Mouse (Mus musculus): ENCODE measurements at regions not wholly inside any gene's neighbourhood (a gene's known extent, or its start where the extent isn't known, plus 50 kb on each side); places are given as distances from the start of the nearest gene placed in this dataset.

DNA sequence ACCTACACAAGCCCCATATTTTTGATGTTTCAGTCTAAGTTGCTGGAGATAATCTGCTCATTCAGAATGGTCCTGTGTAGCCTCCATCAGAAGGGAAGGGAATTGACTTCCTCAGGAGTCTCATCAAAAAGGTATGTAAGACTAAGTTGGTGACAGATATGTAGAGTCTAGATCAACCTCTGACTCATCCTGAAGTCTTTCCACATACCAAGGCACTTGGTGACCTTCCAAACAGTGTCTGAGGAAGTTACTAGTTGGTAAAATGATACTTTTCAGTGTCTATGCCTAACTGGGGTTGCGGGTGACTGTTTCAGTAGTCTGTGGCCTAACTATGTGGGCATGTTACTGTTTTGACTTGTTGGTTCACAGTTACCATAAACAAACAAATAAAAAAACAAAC, 133.0 kb upstream of the Plcb4 start:
- no peaks in the 10 kb centered on the region for H3K4me1 ChIP-seq (ENCODE audit: control insufficient read depth, insufficient read depth, low read length)
- WGBS, result 92% methylated on average over 1 of the region's 1 CpGs
- H3K9ac ChIP-seq (replicated peaks; ENCODE audit: low read depth, low read length), result no peak overlapping the region
- no peaks in the 10 kb centered on the region for H3K36me3 ChIP-seq (ENCODE audit: control insufficient read depth, insufficient read depth, low read length)
- no peak for ATAC-seq (ENCODE audit: insufficient number of reproducible peaks, insufficient read depth, low FRiP score, low read depth)
- H3K4me2 ChIP-seq (replicated peaks; ENCODE audit: low read depth, low read length), result no peak overlapping the region
- H3K9me3 ChIP-seq (ENCODE audit: control insufficient read depth, low read depth, low read length), result no peaks in the 10 kb centered on the region
- H3K4me3 ChIP-seq (ENCODE audit: low read depth, low read length), result no peak overlapping the region
- H3K27ac ChIP-seq (ENCODE audit: low read length), result no peak overlapping the region
- no peaks in the 10 kb centered on the region for H3K27me3 ChIP-seq (ENCODE audit: control insufficient read depth, insufficient read depth, low read length)

DNA sequence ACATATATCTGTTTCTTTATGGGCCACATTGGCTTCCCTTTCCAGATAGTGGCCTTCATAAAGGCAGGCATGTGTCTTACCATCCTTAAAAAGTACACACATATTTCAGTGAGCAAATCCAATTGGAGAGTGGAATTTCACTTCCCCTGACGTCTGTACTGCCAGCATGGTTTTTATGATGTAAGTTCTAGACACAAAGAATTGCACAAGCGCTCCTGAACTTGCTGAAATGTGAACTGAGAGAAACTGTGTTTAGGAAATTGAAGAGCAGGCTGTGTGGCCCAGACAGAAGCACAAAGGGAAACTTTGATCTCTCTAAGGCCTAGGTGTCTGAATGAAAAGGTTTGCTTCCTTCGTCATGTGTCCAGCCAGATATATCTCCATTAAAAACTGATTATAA, 129.2 kb upstream of the Plcb4 start:
- WGBS, result 70% methylated on average over 3 of the region's 3 CpGs
- no peak for ATAC-seq (ENCODE audit: insufficient number of reproducible peaks, insufficient read depth, low FRiP score, low read depth)
- H3K27me3 ChIP-seq (ENCODE audit: control insufficient read depth, insufficient read depth, low read length), result no peaks in the 10 kb centered on the region

DNA sequence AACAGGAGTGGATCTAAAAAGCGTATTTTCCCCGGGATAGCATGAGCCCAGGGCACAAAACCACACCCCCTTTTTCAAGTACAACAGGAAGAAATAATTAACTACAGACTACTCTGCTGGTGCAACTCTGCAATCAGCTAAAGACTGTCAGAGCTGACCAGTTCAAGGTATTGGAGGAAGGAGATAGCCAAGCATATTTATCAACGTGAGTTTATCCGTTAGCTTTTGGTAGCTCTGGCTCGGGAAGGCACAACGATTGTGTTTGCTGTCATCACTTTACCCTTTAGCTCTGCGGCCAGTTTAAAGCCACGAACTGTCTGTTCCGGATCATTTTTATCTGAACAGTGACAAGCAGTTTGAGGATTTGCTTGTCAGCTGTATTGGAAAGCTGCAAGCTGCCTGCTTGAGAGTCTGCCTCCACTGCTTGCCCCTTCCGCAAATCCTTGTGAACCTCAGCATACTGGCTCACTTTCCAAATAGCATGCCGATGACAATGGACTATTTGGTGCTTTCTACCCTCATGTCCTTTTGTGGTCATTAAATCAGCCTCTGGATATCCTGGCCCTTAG, 122.4 kb upstream of the Plcb4 start:
- Histone ChIP-seq H3K27me3 (ENCODE audit: control insufficient read depth, insufficient read depth, low read length) (no peaks in the 10 kb centered on the region), H3K36me3 (ENCODE audit: control insufficient read depth, insufficient read depth, low read length) (no peaks in the 10 kb centered on the region), H3K9ac (replicated peaks; ENCODE audit: low read depth, low read length) (no peak overlapping the region), H3K27ac (ENCODE audit: low read length) (no peak overlapping the region), H3K9me3 (ENCODE audit: control insufficient read depth, low read depth, low read length) (no peaks in the 10 kb centered on the region), H3K4me2 (replicated peaks; ENCODE audit: low read depth, low read length) (no peak overlapping the region; the same call in 1 of the 2 replicates), H3K4me3 (ENCODE audit: low read depth, low read length) (no peak overlapping the region), H3K4me1 (ENCODE audit: control insufficient read depth, insufficient read depth, low read length) (no peaks in the 10 kb centered on the region)
- 43% methylated on average over 11 of the region's 11 CpGs for WGBS
- ATAC-seq (ENCODE audit: insufficient number of reproducible peaks, insufficient read depth, low FRiP score, low read depth), result no peak

More for the DNA sequence above, 129.2 kb upstream of the Plcb4 start:
- no peak overlapping the region for H3K27ac ChIP-seq (ENCODE audit: low read length)
- H3K4me2 ChIP-seq (replicated peaks; ENCODE audit: low read depth, low read length), result no peak overlapping the region
- no peaks in the 10 kb centered on the region for H3K4me1 ChIP-seq (ENCODE audit: control insufficient read depth, insufficient read depth, low read length)
- no peaks in the 10 kb centered on the region for H3K9me3 ChIP-seq (ENCODE audit: control insufficient read depth, low read depth, low read length)
- H3K4me3 ChIP-seq (ENCODE audit: low read depth, low read length), result no peak overlapping the region
- H3K9ac ChIP-seq (replicated peaks; ENCODE audit: low read depth, low read length), result no peak overlapping the region
- no peaks in the 10 kb centered on the region for H3K36me3 ChIP-seq (ENCODE audit: control insufficient read depth, insufficient read depth, low read length)

DNA sequence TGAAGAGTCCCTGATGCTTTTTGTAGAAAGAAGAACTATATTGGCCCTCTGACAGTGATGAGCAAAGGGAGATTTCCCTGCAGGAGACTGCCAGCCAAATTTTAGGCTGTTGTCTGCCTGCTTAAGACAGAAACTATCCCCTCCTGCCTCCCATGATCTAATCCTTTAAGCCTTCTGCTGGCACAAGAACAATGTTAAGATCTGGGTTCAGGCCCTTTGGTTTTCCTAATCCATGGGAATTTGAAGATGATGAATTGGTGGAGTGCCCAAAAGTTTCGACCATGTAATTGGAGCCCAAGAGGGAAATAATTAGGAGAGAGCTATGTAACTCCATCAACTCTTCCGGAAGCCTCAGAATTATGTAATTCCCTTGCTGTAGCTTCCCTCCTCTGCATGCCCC, 120.8 kb upstream of the Plcb4 start:
- WGBS, result 56% methylated on average over 2 of the region's 2 CpGs
- Histone ChIP-seq H3K4me1 (ENCODE audit: control insufficient read depth, insufficient read depth, low read length) (no peaks in the 10 kb centered on the region), H3K36me3 (ENCODE audit: control insufficient read depth, insufficient read depth, low read length) (no peaks in the 10 kb centered on the region), H3K4me3 (ENCODE audit: low read depth, low read length) (no peak overlapping the region), H3K4me2 (replicated peaks; ENCODE audit: low read depth, low read length) (no peak overlapping the region), H3K9me3 (ENCODE audit: control insufficient read depth, low read depth, low read length) (no peaks in the 10 kb centered on the region), H3K27ac (ENCODE audit: low read length) (no peak overlapping the region), H3K9ac (replicated peaks; ENCODE audit: low read depth, low read length) (no peak overlapping the region), H3K27me3 (ENCODE audit: control insufficient read depth, insufficient read depth, low read length) (no peaks in the 10 kb centered on the region)
- no peak for ATAC-seq (ENCODE audit: insufficient number of reproducible peaks, insufficient read depth, low FRiP score, low read depth)

DNA sequence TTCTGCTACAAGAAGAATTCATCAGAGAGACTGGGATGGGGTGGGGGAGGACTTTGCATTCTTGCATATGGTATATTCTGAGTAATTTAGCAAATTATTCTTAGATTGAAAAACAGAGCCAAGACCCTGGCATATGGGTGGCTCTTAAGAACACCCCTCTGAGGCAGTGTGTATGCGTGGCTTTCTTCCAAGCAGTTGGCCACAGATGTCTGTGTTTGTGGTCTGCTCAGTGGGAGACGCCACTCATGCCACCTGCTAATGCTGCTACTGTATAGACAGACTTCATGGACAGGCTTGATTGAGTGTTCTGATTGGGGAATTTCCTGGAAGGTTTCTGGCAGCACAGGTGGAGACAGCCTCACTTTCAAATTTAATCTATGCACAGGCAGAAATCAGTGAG, 117.8 kb upstream of the Plcb4 start:
- H3K36me3 ChIP-seq (ENCODE audit: control insufficient read depth, insufficient read depth, low read length), result no peaks in the 10 kb centered on the region
- H3K4me2 ChIP-seq (replicated peaks; ENCODE audit: low read depth, low read length), result no peak overlapping the region
- no peaks in the 10 kb centered on the region for H3K27me3 ChIP-seq (ENCODE audit: control insufficient read depth, insufficient read depth, low read length)
- H3K27ac ChIP-seq (ENCODE audit: low read length), result no peak overlapping the region
- no peaks in the 10 kb centered on the region for H3K4me1 ChIP-seq (ENCODE audit: control insufficient read depth, insufficient read depth, low read length)
- ATAC-seq (ENCODE audit: insufficient number of reproducible peaks, insufficient read depth, low FRiP score, low read depth), result no peak
- H3K9ac ChIP-seq (replicated peaks; ENCODE audit: low read depth, low read length), result no peak overlapping the region
- H3K9me3 ChIP-seq (ENCODE audit: control insufficient read depth, low read depth, low read length), result no peaks in the 10 kb centered on the region
- WGBS, result 81% methylated on average over 2 of the region's 2 CpGs
- no peak overlapping the region for H3K4me3 ChIP-seq (ENCODE audit: low read depth, low read length)

DNA sequence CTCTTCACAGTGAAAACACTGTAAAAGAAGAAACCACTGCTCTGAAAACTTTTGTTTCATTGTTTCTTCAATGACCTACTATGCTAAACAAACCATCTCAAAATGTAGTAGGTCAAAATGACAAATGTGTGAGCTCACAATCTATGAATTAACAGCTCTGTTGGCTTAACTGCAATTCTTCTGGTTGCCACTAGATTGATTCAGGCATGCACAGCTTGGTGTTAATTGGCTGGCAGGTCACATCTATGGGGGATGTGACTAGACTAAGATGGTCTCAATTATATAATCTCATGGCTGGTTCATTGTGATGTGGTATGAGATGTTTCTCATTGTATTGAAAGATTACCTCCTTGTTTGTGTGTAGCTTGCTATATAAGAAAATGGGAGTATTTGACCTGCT, 116.9 kb upstream of the Plcb4 start:
- no peak overlapping the region for H3K4me3 ChIP-seq (ENCODE audit: low read depth, low read length)
- no peaks in the 10 kb centered on the region for H3K4me1 ChIP-seq (ENCODE audit: control insufficient read depth, insufficient read depth, low read length)
- H3K27ac ChIP-seq (ENCODE audit: low read length), result no peak overlapping the region
- no peaks in the 10 kb centered on the region for H3K9me3 ChIP-seq (ENCODE audit: control insufficient read depth, low read depth, low read length)
- no peaks in the 10 kb centered on the region for H3K36me3 ChIP-seq (ENCODE audit: control insufficient read depth, insufficient read depth, low read length)
- H3K4me2 ChIP-seq (replicated peaks; ENCODE audit: low read depth, low read length), result no peak overlapping the region
- no peaks in the 10 kb centered on the region for H3K27me3 ChIP-seq (ENCODE audit: control insufficient read depth, insufficient read depth, low read length)
- no peak overlapping the region for H3K9ac ChIP-seq (replicated peaks; ENCODE audit: low read depth, low read length)
- no peak for ATAC-seq (ENCODE audit: insufficient number of reproducible peaks, insufficient read depth, low FRiP score, low read depth)

DNA sequence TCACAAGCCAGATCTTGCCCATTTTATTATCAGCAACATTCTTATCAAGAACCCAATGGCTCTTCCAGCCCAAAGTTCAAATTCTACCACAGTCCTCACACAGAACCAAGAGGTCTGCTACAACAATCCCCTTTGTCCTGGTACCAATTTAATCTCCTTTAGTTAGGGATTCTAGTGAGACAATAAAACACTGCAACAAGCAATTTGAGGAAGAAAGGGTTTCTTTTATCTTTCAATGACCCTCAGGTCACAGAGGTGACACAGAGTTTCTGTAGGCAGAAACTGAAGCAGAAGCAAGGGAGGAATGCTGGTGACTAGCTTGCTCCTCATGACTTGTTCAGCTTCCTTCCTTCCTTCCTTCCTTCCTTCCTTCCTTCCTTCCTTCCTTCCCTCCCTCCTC, 113.9 kb upstream of the Plcb4 start:
- Histone ChIP-seq H3K27me3 (ENCODE audit: control insufficient read depth, insufficient read depth, low read length) (no peaks in the 10 kb centered on the region), H3K9me3 (ENCODE audit: control insufficient read depth, low read depth, low read length) (no peaks in the 10 kb centered on the region), H3K4me2 (replicated peaks; ENCODE audit: low read depth, low read length) (no peak overlapping the region), H3K36me3 (ENCODE audit: control insufficient read depth, insufficient read depth, low read length) (no peaks in the 10 kb centered on the region), H3K9ac (replicated peaks; ENCODE audit: low read depth, low read length) (no peak overlapping the region), H3K27ac (ENCODE audit: low read length) (no peak overlapping the region), H3K4me1 (ENCODE audit: control insufficient read depth, insufficient read depth, low read length) (no peaks in the 10 kb centered on the region), H3K4me3 (ENCODE audit: low read depth, low read length) (no peak overlapping the region)
- ATAC-seq (ENCODE audit: insufficient number of reproducible peaks, insufficient read depth, low FRiP score, low read depth), result no peak

DNA sequence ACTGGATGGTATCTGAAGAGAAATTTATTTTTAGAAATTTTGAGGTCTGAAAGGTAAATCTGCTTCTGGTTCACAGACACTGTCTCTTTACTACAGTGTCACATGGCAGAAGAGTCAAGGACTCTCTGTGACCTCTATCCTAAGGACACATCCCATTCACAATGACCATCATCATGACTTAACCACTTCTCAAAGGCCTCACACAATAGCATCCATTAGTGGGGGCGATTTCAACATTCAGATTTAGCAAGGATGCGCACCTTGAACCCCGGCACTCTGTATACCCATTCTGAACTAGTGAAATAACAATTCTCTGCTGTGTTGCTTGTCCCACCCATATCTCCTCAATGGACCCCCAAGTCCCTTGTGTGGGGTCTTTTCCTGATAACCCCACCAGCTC, 110.8 kb upstream of the Plcb4 start:
- WGBS, result 83% methylated on average over 3 of the region's 3 CpGs

DNA sequence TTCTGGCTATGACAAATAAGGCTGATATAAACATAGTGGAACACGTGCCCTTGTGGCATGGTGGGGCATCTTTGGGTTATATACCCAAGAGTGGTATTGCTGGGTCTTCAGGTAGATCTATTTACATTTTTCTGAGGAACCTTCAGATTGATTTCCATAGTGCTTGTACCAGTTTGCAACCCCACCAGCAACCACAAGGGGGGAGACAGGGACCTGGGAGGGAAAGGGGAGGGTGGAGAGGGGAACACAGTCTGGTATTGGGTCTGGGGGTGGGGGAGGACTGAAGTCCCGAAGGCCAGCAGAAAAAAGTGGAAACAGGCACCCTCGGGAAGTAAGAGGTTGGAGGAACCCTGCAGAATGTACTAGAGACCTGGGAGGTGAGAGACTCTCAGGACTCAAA, 105.8 kb upstream of the Plcb4 start:
- 53% methylated on average over 3 of the region's 3 CpGs for WGBS
- H3K27me3 ChIP-seq (ENCODE audit: control insufficient read depth, insufficient read depth, low read length), result no peaks in the 10 kb centered on the region
- H3K9ac ChIP-seq (replicated peaks; ENCODE audit: low read depth, low read length), result no peak overlapping the region
- H3K27ac ChIP-seq (ENCODE audit: low read length), result no peak overlapping the region
- no peak overlapping the region for H3K4me2 ChIP-seq (replicated peaks; ENCODE audit: low read depth, low read length)
- H3K4me1 ChIP-seq (ENCODE audit: control insufficient read depth, insufficient read depth, low read length), result no peaks in the 10 kb centered on the region
- no peak for ATAC-seq (ENCODE audit: insufficient number of reproducible peaks, insufficient read depth, low FRiP score, low read depth)
- H3K4me3 ChIP-seq (ENCODE audit: low read depth, low read length), result no peak overlapping the region
- H3K9me3 ChIP-seq (ENCODE audit: control insufficient read depth, low read depth, low read length), result no peaks in the 10 kb centered on the region
- no peaks in the 10 kb centered on the region for H3K36me3 ChIP-seq (ENCODE audit: control insufficient read depth, insufficient read depth, low read length)

More for the DNA sequence above, 110.8 kb upstream of the Plcb4 start:
- Histone ChIP-seq H3K4me1 (ENCODE audit: control insufficient read depth, insufficient read depth, low read length) (no peaks in the 10 kb centered on the region), H3K9ac (replicated peaks; ENCODE audit: low read depth, low read length) (no peak overlapping the region), H3K27ac (ENCODE audit: low read length) (no peak overlapping the region), H3K4me2 (replicated peaks; ENCODE audit: low read depth, low read length) (no peak overlapping the region), H3K36me3 (ENCODE audit: control insufficient read depth, insufficient read depth, low read length) (no peaks in the 10 kb centered on the region), H3K27me3 (ENCODE audit: control insufficient read depth, insufficient read depth, low read length) (no peaks in the 10 kb centered on the region), H3K9me3 (ENCODE audit: control insufficient read depth, low read depth, low read length) (no peaks in the 10 kb centered on the region), H3K4me3 (ENCODE audit: low read depth, low read length) (no peak overlapping the region)
- no peak for ATAC-seq (ENCODE audit: insufficient number of reproducible peaks, insufficient read depth, low FRiP score, low read depth)

Data from stomach, embryonic 14.5 days (tissue).